Mouse (Mus musculus): ENCODE measurements around the gene Pak6. TPM values are rescaled to one million over a fixed set of nuclear protein-coding genes. Genes with fewer than 3 reads are reported as not detected.
A peak's percentile ranks its signal among the peaks of the same experiment; 100 is the strongest.

The Pak6 gene
- polyA plus RNA-seq, 1 experiment from 2014 or later = 14.0 TPM

DNA sequence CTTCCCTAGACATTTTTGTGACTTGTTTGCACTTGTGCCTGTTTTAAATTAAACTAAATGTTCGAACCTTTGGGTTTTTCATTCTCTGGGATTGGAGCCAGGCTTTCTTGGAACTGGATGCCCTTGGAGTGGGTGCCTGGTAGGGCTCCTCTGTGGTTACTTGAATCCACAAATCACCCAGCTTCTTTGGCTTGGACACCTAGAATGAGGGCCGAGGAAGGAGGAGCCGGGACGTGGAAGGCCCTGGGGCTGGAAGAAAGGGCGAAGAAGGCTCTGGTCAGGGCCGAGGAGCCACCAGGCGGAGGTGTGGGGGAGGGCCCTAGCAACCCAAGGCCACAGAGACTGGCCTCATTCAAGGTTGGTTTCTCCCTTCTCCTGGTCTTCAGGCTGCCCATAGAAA is 34.9 kb downstream of the Pak6 start:
- H3K4me1 ChIP-seq (ENCODE audit: control insufficient read depth, insufficient read depth, low read length) = peaks cover 9% of the 10 kb centered on the region
- no peak overlapping the region for H3K9ac ChIP-seq (ENCODE audit: low read length)
- H3K4me3 ChIP-seq (ENCODE audit: low read depth, low read length) = no peak overlapping the region
- 0 out of 2 replicates have a peak, but pooled peaks cover 2% of the 10 kb centered on the region for H3K36me3 ChIP-seq (ENCODE audit: control insufficient read depth, insufficient read depth, low read length)
- WGBS = 44% methylated on average over 7 of the region's 7 CpGs
- no peak overlapping the region for H3K27ac ChIP-seq (ENCODE audit: low read depth, low read length)
- no peaks in the 10 kb centered on the region for H3K9me3 ChIP-seq (replicated peaks; ENCODE audit: control insufficient read depth, low read length)
- peaks cover 41% of the 10 kb centered on the region for H3K27me3 ChIP-seq (replicated peaks; ENCODE audit: control insufficient read depth, insufficient read depth, low read length)
- DNase-seq (ENCODE audit: low spot score) (no peak), ATAC-seq (no peak)
- H3K4me2 ChIP-seq (ENCODE audit: low read length) = no peak overlapping the region

- no peak; the same call in 1 of the 2 replicates for ATAC-seq
- Histone ChIP-seq H3K9ac (ENCODE audit: low read length) (peak overlapping the region; percentile 37; the same call in 1 of the 2 replicates), H3K4me3 (ENCODE audit: low read depth, low read length) (peak overlapping the region; percentile 15)
These were observed 37.3 kb downstream of the Pak6 start for GRCm38 (mm10) chr2:118700179-118701062.

DNA sequence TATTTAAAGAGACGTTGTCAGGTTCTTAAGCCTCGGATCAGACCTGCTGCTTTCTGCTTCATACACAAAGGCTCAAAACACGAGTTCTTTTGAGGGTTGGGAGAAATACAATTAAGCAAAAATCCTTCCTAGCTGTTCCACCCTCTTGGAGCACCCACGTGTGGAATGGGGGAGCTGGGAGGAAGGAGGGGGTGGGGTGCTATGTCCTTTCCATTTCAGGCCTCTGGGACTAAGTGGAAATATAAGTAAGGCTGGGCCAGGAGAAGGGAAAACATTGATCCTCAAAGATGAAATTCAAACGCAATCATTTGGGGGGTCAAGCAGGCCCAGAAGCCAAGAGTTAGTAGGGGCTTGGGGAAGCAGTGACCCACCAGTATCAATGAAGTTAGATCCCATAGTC is 38.1 kb downstream of the Pak6 start:
- H3K27ac ChIP-seq (ENCODE audit: low read depth, low read length) = no peak overlapping the region
- peaks cover 20% of the 10 kb centered on the region for H3K4me1 ChIP-seq (ENCODE audit: control insufficient read depth, insufficient read depth, low read length)
- DNase-seq (ENCODE audit: low spot score) (no peak), ATAC-seq (no peak)
- WGBS = 5% methylated on average over 5 of the region's 5 CpGs
- H3K36me3 ChIP-seq (ENCODE audit: control insufficient read depth, insufficient read depth, low read length) = 0 out of 2 replicates have a peak, but pooled peaks cover 2% of the 10 kb centered on the region
- H3K9me3 ChIP-seq (replicated peaks; ENCODE audit: control insufficient read depth, low read length) = no peaks in the 10 kb centered on the region
- peaks cover 73% of the 10 kb centered on the region for H3K27me3 ChIP-seq (replicated peaks; ENCODE audit: control insufficient read depth, insufficient read depth, low read length)
- no peak overlapping the region for H3K4me3 ChIP-seq (ENCODE audit: low read depth, low read length)
- no peak overlapping the region for H3K9ac ChIP-seq (ENCODE audit: low read length)
- peak overlapping the region; percentile 43; the same call in 1 of the 2 replicates for H3K4me2 ChIP-seq (ENCODE audit: low read length)

More at GRCm38 (mm10) chr2:118700179-118701062, 37.3 kb downstream of the Pak6 start:
- Histone ChIP-seq H3K36me3 (ENCODE audit: control insufficient read depth, insufficient read depth, low read length) (0 out of 2 replicates have a peak, but pooled peaks cover 2% of the 10 kb centered on the region), H3K27ac (ENCODE audit: low read depth, low read length) (no peak overlapping the region), H3K4me2 (ENCODE audit: low read length) (peak overlapping the region; percentile 43), H3K27me3 (replicated peaks; ENCODE audit: control insufficient read depth, insufficient read depth, low read length) (peaks cover 66% of the 10 kb centered on the region), H3K4me1 (ENCODE audit: control insufficient read depth, insufficient read depth, low read length) (peaks cover 20% of the 10 kb centered on the region), H3K9me3 (replicated peaks; ENCODE audit: control insufficient read depth, low read length) (no peaks in the 10 kb centered on the region)
- peak; percentile 71 for DNase-seq (ENCODE audit: low spot score)
- under 1% methylated on average over 32 of the region's 32 CpGs for WGBS

DNA sequence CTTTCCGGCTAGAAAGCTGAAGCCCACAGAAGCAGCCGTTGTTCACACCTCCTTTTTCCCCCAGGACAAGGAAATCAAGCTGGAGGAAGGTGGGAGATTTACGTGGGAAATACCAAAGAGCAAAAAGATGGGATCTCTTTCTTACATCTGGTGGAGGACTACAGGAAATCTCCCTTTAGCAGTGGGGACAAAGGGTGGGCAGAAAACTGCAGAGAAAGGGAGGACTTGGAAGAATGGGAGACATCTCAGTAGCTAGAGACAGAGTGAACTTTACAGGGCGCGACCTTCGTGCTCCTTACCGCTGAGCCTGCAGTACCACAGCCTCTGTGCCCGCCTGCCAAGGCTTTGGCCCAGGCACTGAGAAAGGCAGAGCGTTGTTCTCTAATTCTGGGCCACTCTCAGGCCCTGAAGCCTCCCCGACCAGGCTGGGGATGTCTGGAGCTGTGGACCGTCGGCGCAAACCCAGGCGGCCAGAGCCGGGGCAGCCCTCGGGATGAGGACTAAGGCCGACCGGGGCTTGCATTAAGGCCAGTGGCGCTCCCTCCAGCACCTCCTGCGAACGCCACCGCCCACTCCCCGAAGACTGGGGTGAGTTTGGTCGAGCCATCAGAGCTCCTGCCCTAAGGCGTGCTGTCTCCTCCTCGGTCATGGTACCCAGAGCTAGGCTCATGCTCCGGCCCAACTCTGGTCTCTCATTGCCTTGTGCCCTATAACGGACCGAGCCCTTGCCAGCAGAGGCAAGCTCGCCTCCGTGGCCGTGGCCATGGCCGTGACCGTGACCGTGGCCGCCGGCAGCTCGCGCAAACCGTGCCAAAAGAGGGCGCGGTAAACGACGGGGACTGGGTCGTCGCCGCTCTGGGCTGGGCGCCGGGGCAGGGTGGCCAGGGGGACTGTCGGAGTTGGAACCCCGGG is 39.1 kb downstream of the Pak6 start:
- no peaks in the 10 kb centered on the region for H3K36me3 ChIP-seq (ENCODE audit: control insufficient read depth, insufficient read depth, low read length)
- peak overlapping the region; percentile 69 for H3K4me2 ChIP-seq (ENCODE audit: low read length)
- no peaks in the 10 kb centered on the region for H3K9me3 ChIP-seq (replicated peaks; ENCODE audit: control insufficient read depth, low read length)
- DNase-seq (ENCODE audit: low spot score) (no peak), ATAC-seq (no peak)
- H3K9ac ChIP-seq (ENCODE audit: low read length) = peak overlapping the region; percentile 38; the same call in 1 of the 2 replicates
- peaks cover 20% of the 10 kb centered on the region for H3K4me1 ChIP-seq (ENCODE audit: control insufficient read depth, insufficient read depth, low read length)
- WGBS = 3% methylated on average over 51 of the region's 51 CpGs
- no peak overlapping the region for H3K27ac ChIP-seq (ENCODE audit: low read depth, low read length)
- H3K27me3 ChIP-seq (replicated peaks; ENCODE audit: control insufficient read depth, insufficient read depth, low read length) = peaks cover 84% of the 10 kb centered on the region
- H3K4me3 ChIP-seq (ENCODE audit: low read depth, low read length) = peak overlapping the region; percentile 37

DNA sequence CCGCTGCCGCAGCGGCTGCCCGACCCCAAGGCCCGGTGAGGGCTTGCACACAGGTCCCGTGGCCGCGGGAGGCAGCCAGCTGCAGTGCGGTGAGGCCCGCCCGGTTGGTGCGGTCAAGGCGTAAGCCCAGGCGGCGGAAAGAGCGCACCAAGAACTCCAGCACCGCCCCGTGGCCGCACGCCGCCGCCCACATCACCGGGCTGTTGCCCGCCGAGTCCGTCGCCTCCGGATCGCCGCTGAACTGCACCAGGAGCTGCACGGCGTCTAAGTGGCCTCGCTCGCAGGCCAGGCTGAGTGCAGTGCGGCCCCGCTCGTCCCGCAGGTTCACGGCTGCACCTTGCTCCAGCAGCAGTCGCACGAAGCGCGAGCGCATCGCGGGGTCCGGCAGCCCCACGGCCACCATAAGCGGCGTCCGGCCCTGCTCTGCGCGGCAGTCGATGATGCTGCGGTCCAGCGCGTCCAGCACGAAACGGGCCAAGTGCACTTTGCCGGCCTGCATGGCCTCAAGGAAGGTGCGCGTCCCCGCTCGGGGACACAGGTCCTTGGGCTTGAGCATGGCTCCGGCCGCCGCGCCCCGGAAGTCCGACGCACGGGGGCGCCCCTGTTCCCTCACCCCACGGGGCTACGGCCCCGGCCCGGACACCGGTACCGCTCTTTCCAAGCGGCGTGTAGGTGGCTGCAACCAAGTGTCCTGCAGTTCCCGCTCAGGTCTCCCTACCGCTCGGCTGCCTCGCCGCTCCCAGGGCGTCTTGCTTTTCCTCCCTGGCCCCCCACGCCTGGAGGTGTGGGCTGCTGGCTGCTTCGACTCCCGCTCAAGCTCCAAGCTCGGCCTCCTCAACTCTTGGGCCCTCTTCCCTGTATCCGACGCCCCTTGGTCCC is 40.0 kb downstream of the Pak6 start:
- Histone ChIP-seq H3K27ac (ENCODE audit: low read depth, low read length) (no peak overlapping the region), H3K4me1 (ENCODE audit: control insufficient read depth, insufficient read depth, low read length) (peaks cover 20% of the 10 kb centered on the region), H3K4me3 (ENCODE audit: low read depth, low read length) (peak overlapping the region; percentile 37), H3K36me3 (ENCODE audit: control insufficient read depth, insufficient read depth, low read length) (no peaks in the 10 kb centered on the region), H3K9ac (ENCODE audit: low read length) (peak overlapping the region; percentile 38), H3K9me3 (replicated peaks; ENCODE audit: control insufficient read depth, low read length) (no peaks in the 10 kb centered on the region), H3K4me2 (ENCODE audit: low read length) (peak overlapping the region; percentile 69), H3K27me3 (replicated peaks; ENCODE audit: control insufficient read depth, insufficient read depth, low read length) (peaks cover 86% of the 10 kb centered on the region)
- under 1% methylated on average over 86 of the region's 93 CpGs for WGBS
- ATAC-seq = peak; percentile 37
- no peak for DNase-seq (ENCODE audit: low spot score)

GRCm38 (mm10) chr2:118703913-118704730 is 41.0 kb downstream of the Pak6 start, which contains the start of gene Ankrd63:
Gene Ankrd63 (minus strand): TSS chr2:118703963.
- DNase-seq (ENCODE audit: low spot score) = peak; percentile 42
- H3K27me3 ChIP-seq (replicated peaks; ENCODE audit: control insufficient read depth, insufficient read depth, low read length) = peaks cover 88% of the 10 kb centered on the region
- no peaks in the 10 kb centered on the region for H3K36me3 ChIP-seq (ENCODE audit: control insufficient read depth, insufficient read depth, low read length)
- H3K4me1 ChIP-seq (ENCODE audit: control insufficient read depth, insufficient read depth, low read length) = peaks cover 20% of the 10 kb centered on the region
- peak within 1 kb of the TSS; percentile 38 for H3K9ac ChIP-seq (ENCODE audit: low read length)
- H3K4me2 ChIP-seq (ENCODE audit: low read length) = peak within 1 kb of the TSS; percentile 69
- peak within 1 kb of the TSS; percentile 37 for H3K4me3 ChIP-seq (ENCODE audit: low read depth, low read length)
- H3K27ac ChIP-seq (ENCODE audit: low read depth, low read length) = no peak within 1 kb of the TSS
- no peaks in the 10 kb centered on the region for H3K9me3 ChIP-seq (replicated peaks; ENCODE audit: control insufficient read depth, low read length)
- ATAC-seq = 0 out of 2 replicates have a peak, but pooled peaks have one; percentile 17
- 1% methylated on average over 50 of the region's 50 CpGs for WGBS

DNA sequence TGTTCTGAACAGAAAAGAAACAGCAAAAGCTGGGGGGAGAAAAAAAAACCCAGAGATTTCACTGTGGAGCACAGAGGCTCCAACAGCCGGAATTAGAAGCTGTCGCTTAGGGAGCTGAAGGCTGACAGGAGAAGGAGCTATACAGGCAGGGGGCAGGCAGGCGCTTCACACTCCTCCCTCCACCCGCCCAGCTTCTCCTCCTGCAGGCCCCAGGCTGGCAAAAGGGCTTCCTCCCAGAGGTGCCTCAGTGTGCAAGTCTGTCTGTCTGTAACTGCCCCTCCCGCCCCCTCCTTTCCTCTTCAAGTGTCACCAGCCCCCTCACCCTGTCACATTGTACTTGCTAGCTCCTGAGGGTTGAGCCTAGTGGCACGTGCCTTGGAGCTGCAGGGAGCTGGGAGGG is 43.3 kb downstream of the Pak6 start:
- Histone ChIP-seq H3K4me1 (ENCODE audit: control insufficient read depth, insufficient read depth, low read length) (peaks cover 21% of the 10 kb centered on the region), H3K27me3 (replicated peaks; ENCODE audit: control insufficient read depth, insufficient read depth, low read length) (peaks cover 84% of the 10 kb centered on the region), H3K9ac (ENCODE audit: low read length) (no peak overlapping the region), H3K4me2 (ENCODE audit: low read length) (no peak overlapping the region), H3K36me3 (ENCODE audit: control insufficient read depth, insufficient read depth, low read length) (no peaks in the 10 kb centered on the region), H3K4me3 (ENCODE audit: low read depth, low read length) (no peak overlapping the region), H3K27ac (ENCODE audit: low read depth, low read length) (peak overlapping the region; percentile 9; the same call in 1 of the 2 replicates), H3K9me3 (replicated peaks; ENCODE audit: control insufficient read depth, low read length) (no peaks in the 10 kb centered on the region)
- WGBS = 6% methylated on average over 6 of the region's 6 CpGs
- no peak for DNase-seq (ENCODE audit: low spot score)
- ATAC-seq = no peak

Data from forebrain, embryonic 14.5 days (tissue).